Mouse (Mus musculus): ENCODE data around the gene Cd82.

GRCm38 (mm10) chr2:93454334-93454733, 8.6 kb downstream of the Cd82 start:
- TF ChIP-seq POLR2A (IDR thresholded peaks at IDR 0.05; ENCODE audit: borderline replicate concordance, extremely low read depth, insufficient read depth, insufficient read length, poor library complexity, severe bottlenecking) (no peak), CTCF (IDR thresholded peaks at IDR 0.05; ENCODE audit: borderline replicate concordance, extremely low read depth, insufficient read depth, insufficient read length) (no peak)

Measured in brain, embryonic 14.5 days (tissue).